Mouse (Mus musculus): ENCODE measurements around the gene Golph3l. TPM values are rescaled to one million over a fixed set of nuclear protein-coding genes. Genes with fewer than 3 reads are reported as not detected.
"Not testable (repeated sequence)": the region's sequence is repeated elsewhere in the genome, so short reads cannot be mapped to it uniquely, and the experiment has no call there.

Golph3l gene
- polyA plus RNA-seq (2015; fragmentation: Nextera tagmentation; extraction: Ambion mirVana) = 37.4 and 39.5 TPM in 2 replicates

GRCm38 (mm10) chr3:95588604-95589086 lies at the start of gene Golph3l:
Gene Golph3l, plus strand, starts transcription at chr3:95588934.
- Histone ChIP-seq H3K36me3 (ENCODE audit: control insufficient read depth, insufficient read depth, low read length) (peaks cover 11% of the 10 kb centered on the region; the same call in 1 of the 2 replicates), H3K4me3 (replicated peaks; ENCODE audit: low read length) (peak within 1 kb of the TSS; percentile 76), H3K4me2 (ENCODE audit: low read depth, low read length) (peak within 1 kb of the TSS; percentile 79), H3K27ac (ENCODE audit: low read length) (peak within 1 kb of the TSS; percentile 91), H3K9me3 (replicated peaks; ENCODE audit: control insufficient read depth, low read length) (no peaks in the 10 kb centered on the region), H3K4me1 (ENCODE audit: control insufficient read depth, insufficient read depth, low read length) (no peaks in the 10 kb centered on the region), H3K27me3 (ENCODE audit: control insufficient read depth, insufficient read depth, low read length) (no peaks in the 10 kb centered on the region), H3K9ac (ENCODE audit: low read length) (peak within 1 kb of the TSS; percentile 75)
- WGBS = 0% methylated on average over 12 of the region's 12 CpGs
- ATAC-seq (ENCODE audit: insufficient read depth, low FRiP score) = peak; percentile 100

DNA sequence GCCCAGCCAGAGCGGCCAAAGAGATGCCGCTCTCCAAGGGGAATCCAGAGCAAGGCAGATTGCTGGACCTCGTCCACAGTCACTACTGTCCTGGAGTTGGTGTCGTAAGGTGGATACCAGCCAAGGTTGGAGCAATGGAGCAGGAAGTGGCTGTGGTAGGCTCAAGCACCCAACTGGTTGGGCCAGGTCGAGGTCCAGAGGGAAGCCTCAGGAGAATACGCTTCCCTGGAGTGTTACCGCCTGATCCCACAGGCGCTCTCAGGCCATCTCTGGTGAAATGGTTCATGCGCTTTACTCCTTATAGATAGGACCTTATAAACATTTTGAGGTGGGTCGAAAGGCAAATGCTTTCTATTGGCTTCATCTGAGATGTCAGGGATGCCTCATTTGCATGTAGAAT lies 49.8 kb upstream of the Golph3l start:
- Histone ChIP-seq H3K4me3 (replicated peaks; ENCODE audit: low read length) (no peak overlapping the region), H3K36me3 (ENCODE audit: control insufficient read depth, insufficient read depth, low read length) (no peaks in the 10 kb centered on the region), H3K9ac (ENCODE audit: low read length) (no peak overlapping the region), H3K9me3 (replicated peaks; ENCODE audit: control insufficient read depth, low read length) (no peaks in the 10 kb centered on the region), H3K27me3 (ENCODE audit: control insufficient read depth, insufficient read depth, low read length) (no peaks in the 10 kb centered on the region), H3K27ac (ENCODE audit: low read length) (no peak overlapping the region), H3K4me1 (ENCODE audit: control insufficient read depth, insufficient read depth, low read length) (no peaks in the 10 kb centered on the region), H3K4me2 (ENCODE audit: low read depth, low read length) (no peak overlapping the region)
- WGBS = 88% methylated on average over 10 of the region's 10 CpGs
- no peak for ATAC-seq (ENCODE audit: insufficient read depth, low FRiP score)

GRCm38 (mm10) chr3:95539837-95540236 lies 48.9 kb upstream of the Golph3l start:
- Histone ChIP-seq H3K4me1 (ENCODE audit: control insufficient read depth, insufficient read depth, low read length) (no peaks in the 10 kb centered on the region), H3K9me3 (replicated peaks; ENCODE audit: control insufficient read depth, low read length) (no peaks in the 10 kb centered on the region), H3K27ac (ENCODE audit: low read length) (no peak overlapping the region), H3K36me3 (ENCODE audit: control insufficient read depth, insufficient read depth, low read length) (no peaks in the 10 kb centered on the region), H3K27me3 (ENCODE audit: control insufficient read depth, insufficient read depth, low read length) (no peaks in the 10 kb centered on the region), H3K4me2 (ENCODE audit: low read depth, low read length) (no peak overlapping the region), H3K9ac (ENCODE audit: low read length) (no peak overlapping the region), H3K4me3 (replicated peaks; ENCODE audit: low read length) (no peak overlapping the region)
- ATAC-seq (ENCODE audit: insufficient read depth, low FRiP score) = no peak
- WGBS = 93% methylated on average over 4 of the region's 4 CpGs

DNA sequence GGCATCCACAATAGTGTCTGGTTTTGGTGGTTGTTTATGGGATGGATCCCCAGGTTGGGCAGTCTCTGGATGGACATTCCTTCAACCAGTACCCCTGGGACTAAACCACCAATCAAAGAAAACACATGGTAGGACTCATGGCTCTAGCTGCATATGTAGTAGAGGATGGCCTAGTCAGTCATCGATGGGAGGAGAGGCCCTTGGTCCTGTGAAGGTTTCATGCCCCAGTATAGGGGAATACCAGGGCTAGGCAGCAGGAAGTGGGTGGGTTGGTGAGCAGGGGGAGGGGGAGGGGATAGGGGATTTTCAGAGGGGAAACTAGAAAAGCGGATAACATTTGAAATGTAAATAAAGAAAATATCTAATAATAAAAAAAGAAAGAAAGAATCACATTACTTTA lies 47.5 kb upstream of the Golph3l start:
- H3K4me2 ChIP-seq (ENCODE audit: low read depth, low read length); H3K27me3 ChIP-seq (ENCODE audit: control insufficient read depth, insufficient read depth, low read length): not testable (repeated sequence)
- 65% methylated on average over 2 of the region's 2 CpGs for WGBS

DNA sequence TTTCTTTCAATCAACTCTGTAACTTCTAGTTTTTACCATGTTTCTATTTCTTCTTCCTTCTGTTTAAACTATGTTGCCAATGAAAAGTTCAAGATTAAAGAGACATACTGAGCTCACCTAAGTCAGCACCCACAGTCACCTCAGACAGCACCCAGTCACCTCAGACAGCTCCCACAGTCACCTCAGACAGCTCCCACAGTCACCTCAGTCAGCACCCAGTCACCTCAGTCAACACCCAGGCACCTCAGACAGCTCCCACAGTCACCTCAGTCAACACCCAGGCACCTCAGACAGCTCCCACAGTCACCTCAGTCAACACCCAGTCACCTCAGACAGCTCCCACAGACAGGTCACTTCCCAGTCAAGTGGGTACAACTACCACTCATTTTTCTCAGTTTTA lies 46.6 kb upstream of the Golph3l start:
- Histone ChIP-seq H3K27ac (ENCODE audit: low read length) (no peak overlapping the region), H3K9me3 (replicated peaks; ENCODE audit: control insufficient read depth, low read length) (no peaks in the 10 kb centered on the region), H3K9ac (ENCODE audit: low read length) (no peak overlapping the region), H3K27me3 (ENCODE audit: control insufficient read depth, insufficient read depth, low read length) (no peaks in the 10 kb centered on the region), H3K4me1 (ENCODE audit: control insufficient read depth, insufficient read depth, low read length) (no peaks in the 10 kb centered on the region), H3K4me3 (replicated peaks; ENCODE audit: low read length) (no peak overlapping the region), H3K4me2 (ENCODE audit: low read depth, low read length) (no peak overlapping the region), H3K36me3 (ENCODE audit: control insufficient read depth, insufficient read depth, low read length) (no peaks in the 10 kb centered on the region)
- ATAC-seq (ENCODE audit: insufficient read depth, low FRiP score) = no peak

More for the DNA sequence above, 47.5 kb upstream of the Golph3l start:
- not testable (repeated sequence) for H3K27ac ChIP-seq (ENCODE audit: low read length); H3K36me3 ChIP-seq (ENCODE audit: control insufficient read depth, insufficient read depth, low read length); H3K4me3 ChIP-seq (replicated peaks; ENCODE audit: low read length); H3K9me3 ChIP-seq (replicated peaks; ENCODE audit: control insufficient read depth, low read length); H3K9ac ChIP-seq (ENCODE audit: low read length); ATAC-seq (ENCODE audit: insufficient read depth, low FRiP score); H3K4me1 ChIP-seq (ENCODE audit: control insufficient read depth, insufficient read depth, low read length)

GRCm38 (mm10) chr3:95542981-95543380 lies 45.8 kb upstream of the Golph3l start:
- 66% methylated on average over 7 of the region's 7 CpGs for WGBS
- Histone ChIP-seq H3K27me3 (ENCODE audit: control insufficient read depth, insufficient read depth, low read length) (no peaks in the 10 kb centered on the region), H3K4me2 (ENCODE audit: low read depth, low read length) (no peak overlapping the region), H3K36me3 (ENCODE audit: control insufficient read depth, insufficient read depth, low read length) (no peaks in the 10 kb centered on the region), H3K9me3 (replicated peaks; ENCODE audit: control insufficient read depth, low read length) (no peaks in the 10 kb centered on the region), H3K4me1 (ENCODE audit: control insufficient read depth, insufficient read depth, low read length) (no peaks in the 10 kb centered on the region), H3K27ac (ENCODE audit: low read length) (no peak overlapping the region), H3K9ac (ENCODE audit: low read length) (no peak overlapping the region), H3K4me3 (replicated peaks; ENCODE audit: low read length) (no peak overlapping the region)
- ATAC-seq (ENCODE audit: insufficient read depth, low FRiP score) = no peak

DNA sequence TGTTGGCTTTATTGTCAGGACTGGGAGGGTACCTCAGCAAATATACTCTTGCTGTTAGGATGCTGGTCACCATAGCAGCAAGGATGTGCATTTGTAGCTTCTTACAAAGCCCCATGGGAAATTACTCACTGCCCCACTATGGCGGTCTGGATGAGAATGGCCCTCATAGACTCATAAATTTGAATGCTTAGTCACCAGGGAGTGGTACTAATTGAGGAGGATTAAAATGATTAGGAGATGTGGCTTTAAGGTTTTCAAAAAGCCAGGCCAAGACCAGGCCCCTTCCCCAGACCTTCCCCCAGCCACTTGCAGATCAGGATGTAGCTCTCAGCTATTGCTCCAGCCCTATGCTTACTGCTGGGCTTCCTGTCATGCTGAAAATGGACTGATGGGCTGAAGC lies 38.6 kb upstream of the Golph3l start:
- 81% methylated on average over 1 of the region's 1 CpGs for WGBS
- no peak overlapping the region for H3K9ac ChIP-seq (ENCODE audit: low read length)
- no peaks in the 10 kb centered on the region for H3K9me3 ChIP-seq (replicated peaks; ENCODE audit: control insufficient read depth, low read length)
- no peak overlapping the region for H3K27ac ChIP-seq (ENCODE audit: low read length)
- ATAC-seq (ENCODE audit: insufficient read depth, low FRiP score) = no peak
- no peak overlapping the region for H3K4me3 ChIP-seq (replicated peaks; ENCODE audit: low read length)
- H3K4me1 ChIP-seq (ENCODE audit: control insufficient read depth, insufficient read depth, low read length) = no peaks in the 10 kb centered on the region
- no peaks in the 10 kb centered on the region for H3K36me3 ChIP-seq (ENCODE audit: control insufficient read depth, insufficient read depth, low read length)
- no peak overlapping the region for H3K4me2 ChIP-seq (ENCODE audit: low read depth, low read length)
- no peaks in the 10 kb centered on the region for H3K27me3 ChIP-seq (ENCODE audit: control insufficient read depth, insufficient read depth, low read length)

DNA sequence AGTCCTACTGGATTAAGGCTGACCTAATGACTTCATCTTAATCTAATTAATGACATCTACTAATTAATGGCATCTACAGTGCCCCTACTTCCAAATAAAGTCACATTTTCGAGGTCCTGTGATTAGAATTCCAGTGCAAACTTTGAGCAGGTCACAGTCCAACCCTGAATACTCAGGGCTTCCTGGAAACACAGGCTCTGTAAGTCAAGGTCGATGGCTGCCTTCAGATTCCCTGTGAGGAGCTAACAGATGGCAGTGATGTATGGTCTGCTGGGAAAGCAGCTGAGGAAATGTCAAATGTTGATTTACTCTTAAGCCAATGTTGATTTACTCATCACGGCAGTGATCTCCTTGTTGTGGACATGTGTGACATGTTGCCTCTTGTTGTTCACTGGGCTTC lies 34.7 kb upstream of the Golph3l start:
- H3K27ac ChIP-seq (ENCODE audit: low read length) = no peak overlapping the region
- no peaks in the 10 kb centered on the region for H3K27me3 ChIP-seq (ENCODE audit: control insufficient read depth, insufficient read depth, low read length)
- no peaks in the 10 kb centered on the region for H3K4me1 ChIP-seq (ENCODE audit: control insufficient read depth, insufficient read depth, low read length)
- no peak overlapping the region for H3K4me2 ChIP-seq (ENCODE audit: low read depth, low read length)
- no peak for ATAC-seq (ENCODE audit: insufficient read depth, low FRiP score)
- H3K9ac ChIP-seq (ENCODE audit: low read length) = no peak overlapping the region
- WGBS = 28% methylated on average over 3 of the region's 3 CpGs
- H3K9me3 ChIP-seq (replicated peaks; ENCODE audit: control insufficient read depth, low read length) = no peaks in the 10 kb centered on the region
- no peaks in the 10 kb centered on the region for H3K36me3 ChIP-seq (ENCODE audit: control insufficient read depth, insufficient read depth, low read length)
- H3K4me3 ChIP-seq (replicated peaks; ENCODE audit: low read length) = no peak overlapping the region

DNA sequence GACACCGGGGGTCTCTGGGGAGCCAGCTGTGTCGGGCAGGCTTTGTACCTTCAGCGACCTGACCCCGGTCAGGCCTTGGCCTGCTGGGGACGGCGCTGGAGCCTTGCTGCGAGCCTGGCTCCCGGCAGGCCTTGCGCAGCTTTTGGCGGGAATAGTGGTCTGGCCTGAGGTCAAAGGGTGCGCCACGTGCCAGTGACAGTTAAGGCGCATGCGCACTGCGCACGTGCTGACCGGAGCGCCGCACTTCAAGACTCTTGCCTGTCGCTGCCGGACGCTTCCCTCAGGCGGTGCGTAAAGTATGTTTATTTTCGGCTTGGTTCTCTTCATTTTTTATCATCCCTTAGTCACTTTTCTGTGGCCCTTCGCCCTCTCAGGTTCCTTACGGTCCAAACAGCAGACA lies 29.3 kb upstream of the Golph3l start, which contains the start of gene Hormad1:
TSS of gene Hormad1 (plus strand) at position 241 of the 400 bp plus-strand sequence.
- H3K9ac ChIP-seq (ENCODE audit: low read length) = no peak within 1 kb of the TSS
- WGBS = 90% methylated on average over 27 of the region's 27 CpGs
- H3K27me3 ChIP-seq (ENCODE audit: control insufficient read depth, insufficient read depth, low read length) = no peaks in the 10 kb centered on the region

DNA sequence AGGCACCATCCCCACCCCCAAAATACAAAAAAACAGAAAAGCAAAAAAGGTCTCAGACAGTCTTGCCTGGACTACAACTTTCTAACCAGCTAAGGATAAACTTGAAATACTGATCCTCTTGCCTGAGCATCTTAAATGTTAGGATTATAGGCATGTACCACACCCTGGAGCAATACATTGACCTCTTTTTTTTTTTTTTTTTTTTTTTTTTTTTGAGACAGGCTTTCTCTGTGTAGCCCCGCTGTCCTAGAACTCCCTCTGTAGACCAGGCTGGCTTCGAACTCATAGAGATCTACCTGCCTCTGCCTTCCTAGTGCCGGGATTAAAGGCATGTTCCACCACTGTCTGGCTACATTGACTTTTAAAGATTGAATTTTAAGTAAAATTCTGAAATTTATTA lies 28.0 kb upstream of the Golph3l start:
- H3K27me3 ChIP-seq (ENCODE audit: control insufficient read depth, insufficient read depth, low read length) = no peaks in the 10 kb centered on the region
- H3K4me3 ChIP-seq (replicated peaks; ENCODE audit: low read length) = no peak overlapping the region
- no peak for ATAC-seq (ENCODE audit: insufficient read depth, low FRiP score)
- H3K4me1 ChIP-seq (ENCODE audit: control insufficient read depth, insufficient read depth, low read length) = no peaks in the 10 kb centered on the region
- 88% methylated on average over 3 of the region's 3 CpGs for WGBS
- no peaks in the 10 kb centered on the region for H3K9me3 ChIP-seq (replicated peaks; ENCODE audit: control insufficient read depth, low read length)
- no peak overlapping the region for H3K9ac ChIP-seq (ENCODE audit: low read length)
- H3K4me2 ChIP-seq (ENCODE audit: low read depth, low read length) = no peak overlapping the region
- H3K27ac ChIP-seq (ENCODE audit: low read length) = no peak overlapping the region
- no peaks in the 10 kb centered on the region for H3K36me3 ChIP-seq (ENCODE audit: control insufficient read depth, insufficient read depth, low read length)

More for the DNA sequence above, 29.3 kb upstream of the Golph3l start, which contains the start of gene Hormad1:
- Histone ChIP-seq H3K27ac (ENCODE audit: low read length) (no peak within 1 kb of the TSS), H3K4me1 (ENCODE audit: control insufficient read depth, insufficient read depth, low read length) (no peaks in the 10 kb centered on the region), H3K4me2 (ENCODE audit: low read depth, low read length) (no peak within 1 kb of the TSS), H3K4me3 (replicated peaks; ENCODE audit: low read length) (no peak within 1 kb of the TSS), H3K9me3 (replicated peaks; ENCODE audit: control insufficient read depth, low read length) (no peaks in the 10 kb centered on the region), H3K36me3 (ENCODE audit: control insufficient read depth, insufficient read depth, low read length) (no peaks in the 10 kb centered on the region)
- no peak for ATAC-seq (ENCODE audit: insufficient read depth, low FRiP score)
